Mouse (Mus musculus) 3T3-L1 (cell line): ENCODE measurements at regions not wholly inside any gene's neighbourhood (a gene's known extent, or its start where the extent isn't known, plus 50 kb on each side); places are given as distances from the start of the nearest gene placed in this dataset.
A peak's percentile ranks its signal among the peaks of the same experiment; 100 is the strongest.
"Not testable (repeated sequence)": the region's sequence is repeated elsewhere in the genome, so short reads cannot be mapped to it uniquely, and the experiment has no call there.

Source experiments
- DNase-seq: peaks from one replicate; pipeline ENCODE4 v3.0.0-alpha.2; 2015; ENCODE audit warnings: low read depth, low spot score

GRCm38 (mm10) chr10:95773425-95773980 is 69.2 kb downstream of the Gm33543 start:
- no peak for DNase-seq

- no peak for DNase-seq
Measured at GRCm38 (mm10) chr10:95772811-95773424, 69.8 kb downstream of the Gm33543 start.

DNA sequence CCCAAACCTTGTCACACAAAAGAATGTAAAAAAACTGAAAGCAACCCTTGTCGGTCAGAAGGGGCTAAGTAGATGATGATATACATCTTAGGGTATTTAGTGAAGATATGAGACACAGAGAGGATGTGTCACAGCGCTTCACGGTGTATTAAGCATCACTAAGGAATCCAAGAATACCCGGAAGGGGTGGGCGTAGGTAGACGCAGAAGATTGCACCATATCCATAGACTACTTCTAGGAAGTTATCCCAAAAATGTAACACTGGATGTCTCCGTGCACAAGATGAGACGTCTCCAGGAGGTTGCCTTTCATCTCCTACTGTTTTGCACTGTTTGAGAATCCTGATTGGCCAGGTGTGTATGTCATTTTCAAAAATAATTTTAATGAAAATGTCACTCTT is 73.8 kb downstream of the Gm33543 start:
- peak; percentile 83 for DNase-seq

GRCm38 (mm10) chr10:95767526-95768161 is 75.1 kb downstream of the Gm33543 start:
- DNase-seq = peak; percentile 63

DNA sequence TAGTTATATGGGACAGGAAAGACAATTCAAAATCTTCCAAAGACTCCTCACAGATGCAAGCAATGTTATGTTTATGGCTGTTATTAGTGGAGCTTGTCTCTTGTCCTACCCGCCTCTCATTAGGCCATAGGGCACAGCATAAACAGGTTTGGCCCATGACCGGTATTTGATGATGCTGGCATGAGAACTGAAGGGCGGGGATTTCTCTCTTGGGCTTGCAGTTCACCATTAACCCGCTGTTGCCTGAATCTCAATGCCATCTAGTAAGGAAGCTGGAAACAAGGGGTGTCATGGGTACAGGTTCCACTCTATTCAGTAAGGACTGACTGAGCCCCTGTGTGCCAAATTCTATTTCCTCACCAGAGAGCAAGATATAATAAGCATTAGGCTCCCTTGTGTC is 78.6 kb downstream of the Gm33543 start:
- DNase-seq = peak; percentile 8

DNA sequence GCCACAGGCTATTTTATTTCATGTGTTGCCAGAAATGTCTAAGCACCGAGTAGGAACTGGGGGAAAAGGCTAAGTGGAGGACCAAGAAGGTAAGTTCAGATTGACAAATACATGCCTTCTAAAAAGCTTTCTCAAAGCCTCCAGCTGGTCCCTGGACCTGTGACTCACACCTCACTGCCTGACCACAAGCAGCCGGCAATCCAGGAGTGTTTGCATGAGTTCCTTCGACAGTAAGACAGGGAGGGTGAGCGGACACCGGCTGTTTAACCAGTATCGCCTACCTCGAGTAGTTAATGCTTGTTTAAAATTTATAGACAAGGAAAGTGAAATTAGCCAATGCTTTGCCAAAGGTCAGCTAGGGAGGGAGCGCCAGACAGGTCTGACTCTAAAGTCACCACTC is 80.1 kb downstream of the Gm33543 start:
- DNase-seq = peak; percentile 85

DNA sequence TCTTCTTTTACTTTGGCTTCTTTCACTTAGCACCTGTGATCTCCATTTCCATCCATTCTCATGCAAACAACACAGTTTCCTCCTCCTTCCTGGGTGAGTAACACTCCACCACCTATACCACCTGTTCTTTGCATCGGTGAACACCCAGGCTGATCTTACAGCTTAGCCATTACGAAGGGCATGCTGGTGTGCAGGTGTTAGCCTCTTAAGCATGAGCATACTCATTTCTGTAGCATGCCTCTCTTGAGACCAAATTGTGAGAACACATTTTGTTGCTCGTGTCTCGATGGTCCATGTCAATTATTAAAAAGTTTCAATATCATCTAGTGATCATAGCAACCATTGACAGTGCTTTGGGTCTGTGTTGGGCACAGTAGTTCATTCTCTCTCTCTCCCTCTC is 80.8 kb downstream of the Gm33543 start:
- no peak for DNase-seq

DNA sequence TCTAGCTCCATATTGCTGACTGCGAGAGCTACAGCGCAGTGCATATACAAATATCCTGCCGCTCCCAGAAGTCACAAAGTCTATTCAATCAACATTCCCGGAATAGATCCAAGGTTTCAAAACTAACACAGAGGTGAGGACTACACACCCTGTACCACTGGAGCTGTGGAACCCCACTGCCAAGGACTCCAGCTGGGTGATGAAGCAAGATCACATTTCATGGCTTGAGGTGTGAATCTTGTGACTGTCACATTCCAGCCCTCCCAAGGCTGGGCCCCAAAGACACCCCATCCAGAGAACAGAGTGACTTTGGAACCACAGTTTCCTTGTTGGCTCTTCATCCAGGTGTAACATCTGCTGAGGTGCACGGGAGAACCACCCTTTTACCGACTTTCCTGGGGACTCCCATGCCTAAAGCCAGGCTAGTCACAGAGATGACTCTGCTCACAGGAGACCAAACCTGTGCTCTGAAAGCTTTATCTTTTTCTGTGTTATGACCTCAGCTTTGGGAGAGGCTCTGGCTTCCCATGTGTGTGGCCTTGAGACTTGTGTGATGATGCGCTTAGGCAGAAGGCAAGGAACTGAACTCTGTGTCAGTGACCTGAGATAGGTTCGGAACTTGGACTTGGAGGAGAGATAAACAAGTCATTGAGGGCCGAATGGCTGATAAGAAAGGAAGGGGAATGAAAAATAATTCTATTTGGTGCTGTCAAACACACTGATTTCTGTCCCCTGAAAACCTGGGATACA is 82.4 kb downstream of the Gm33543 start:
- no peak for DNase-seq

DNA sequence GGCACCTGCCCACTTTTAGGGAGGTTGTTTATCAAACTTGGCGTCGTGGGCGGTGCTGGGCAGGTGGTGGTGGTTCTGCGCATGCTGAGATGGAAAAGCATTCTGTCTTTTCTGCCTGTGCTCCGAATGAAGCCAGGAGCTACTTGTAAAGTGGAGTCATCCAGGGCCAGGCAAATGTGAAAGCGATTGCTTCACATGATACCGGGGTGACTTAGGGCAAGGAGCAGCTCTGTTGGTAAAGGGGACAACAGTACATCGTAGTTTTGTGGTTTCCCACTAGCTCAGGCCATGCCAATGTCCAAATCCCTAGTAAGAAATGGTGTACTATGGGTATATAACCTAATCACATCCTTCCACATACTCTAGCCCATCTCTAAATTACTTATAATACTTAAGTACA is 84.5 kb downstream of the Gm33543 start:
- no peak for DNase-seq

DNA sequence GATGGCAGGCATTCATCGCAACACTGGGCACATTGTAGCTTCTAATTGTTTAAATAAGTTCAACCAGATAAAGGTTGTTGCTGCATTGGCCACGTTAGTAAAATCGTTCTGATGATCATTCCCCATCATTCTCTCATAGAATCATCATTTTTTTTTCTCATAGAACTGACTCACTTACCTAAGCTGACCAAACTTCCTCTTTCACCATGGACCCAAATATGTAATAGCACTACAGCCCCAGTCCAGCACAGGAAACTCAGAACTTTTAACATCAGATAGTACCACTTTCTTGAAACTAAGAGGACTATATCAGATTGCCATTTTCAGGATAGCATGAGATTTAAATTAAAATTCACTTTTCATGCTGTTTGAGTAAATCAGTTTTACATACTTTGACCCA is 82.2 kb upstream of the Anapc15-ps start:
- DNase-seq = no peak

- DNase-seq = no peak
Measured at GRCm38 (mm10) chr10:95753396-95753905, 80.2 kb upstream of the Anapc15-ps start.

DNA sequence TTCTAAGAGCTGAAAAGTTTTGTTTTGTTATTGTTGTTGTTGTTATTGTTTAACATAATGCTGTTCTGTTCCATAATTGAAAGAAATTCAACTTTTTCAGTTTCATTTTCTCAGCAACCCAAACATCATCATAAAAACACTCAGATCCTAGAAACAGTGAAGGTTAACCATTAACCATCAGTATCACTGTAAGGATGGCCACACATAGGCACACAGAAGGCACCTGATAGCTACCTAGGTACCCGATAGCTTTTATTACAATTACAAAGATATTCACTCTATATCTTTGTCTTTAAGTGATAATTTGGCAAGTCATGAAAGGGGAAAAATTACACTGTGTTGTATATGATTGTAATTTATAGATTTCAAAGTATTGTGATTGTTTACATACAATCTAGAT is 75.1 kb upstream of the Anapc15-ps start:
- DNase-seq = no peak

DNA sequence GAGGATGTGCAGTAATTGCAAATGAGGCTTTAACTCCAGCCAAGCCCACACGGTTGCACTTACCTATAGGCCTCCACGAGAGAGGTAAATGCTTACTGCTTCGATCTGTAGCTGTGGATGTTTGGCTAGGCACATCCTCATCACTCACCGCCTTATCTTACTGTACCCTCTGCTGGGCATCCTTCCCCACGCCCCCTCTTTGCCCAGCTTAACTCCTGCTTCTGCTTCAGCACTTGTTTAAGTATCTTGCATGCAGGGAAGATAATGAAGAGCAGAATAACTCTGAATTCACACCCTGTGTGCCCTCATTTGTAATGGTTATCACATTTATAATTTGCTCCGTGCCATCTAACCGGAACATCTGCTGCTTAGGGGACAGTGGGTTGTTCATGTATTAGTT is 74.7 kb upstream of the Anapc15-ps start:
- DNase-seq = no peak

DNA sequence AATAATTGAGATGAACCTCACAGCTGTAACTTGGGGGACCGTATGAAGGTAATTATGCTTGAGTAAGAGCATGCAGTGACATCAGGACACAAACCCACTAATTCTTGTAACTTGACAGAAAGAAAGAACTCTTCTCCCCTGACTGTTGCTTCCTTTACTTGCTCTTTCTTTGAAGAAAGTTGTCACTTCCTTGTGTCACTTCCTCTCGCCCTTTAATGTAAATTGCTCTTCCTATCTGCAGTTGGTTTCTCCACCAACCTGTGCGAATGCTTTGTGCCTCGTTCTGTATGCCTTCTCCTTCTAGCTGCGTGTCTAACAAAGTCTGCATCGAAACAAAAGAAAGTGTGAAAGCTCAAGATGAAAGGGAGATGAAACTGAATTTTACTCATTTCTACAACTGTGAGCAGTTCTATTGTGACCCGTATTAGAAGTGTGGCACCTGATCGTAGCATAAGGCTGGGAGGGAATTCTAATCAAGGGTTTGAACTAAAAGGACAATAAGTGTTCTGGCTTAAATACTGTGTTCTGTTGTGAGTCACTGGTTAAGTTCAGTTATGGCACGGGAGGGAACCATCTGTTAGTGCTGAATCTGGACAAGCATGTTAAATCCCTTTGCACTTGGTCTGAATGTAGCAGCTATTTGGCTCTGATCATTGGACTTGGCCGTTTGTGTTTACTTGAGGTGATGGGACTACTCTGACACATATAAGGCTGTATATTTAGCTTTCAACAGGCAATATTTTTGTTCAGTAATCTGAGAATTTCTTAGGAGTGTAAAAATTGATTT is 72.8 kb upstream of the Anapc15-ps start:
- DNase-seq = no peak

GRCm38 (mm10) chr10:95745254-95745653 is 72.0 kb upstream of the Anapc15-ps start:
- no peak for DNase-seq

DNA sequence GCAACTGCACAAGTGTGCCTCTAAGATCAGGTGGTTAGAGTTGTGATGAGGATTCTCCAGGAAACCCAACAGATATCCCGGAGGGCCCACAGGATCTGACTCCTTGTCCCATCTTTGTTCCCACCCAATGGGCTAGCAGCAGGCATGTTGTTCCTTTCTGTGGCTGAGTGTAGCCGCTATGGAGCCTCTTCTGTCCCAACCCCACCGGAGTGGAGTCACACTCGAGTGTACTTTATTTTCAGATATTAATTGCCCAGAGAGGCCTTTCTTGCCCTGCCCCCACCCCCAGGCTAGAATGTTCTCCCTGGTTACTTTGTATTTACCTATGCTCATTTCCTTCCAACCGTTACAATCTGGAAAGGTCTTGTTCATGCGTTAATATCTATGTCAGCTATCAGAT is 70.4 kb upstream of the Anapc15-ps start:
- DNase-seq = no peak

DNA sequence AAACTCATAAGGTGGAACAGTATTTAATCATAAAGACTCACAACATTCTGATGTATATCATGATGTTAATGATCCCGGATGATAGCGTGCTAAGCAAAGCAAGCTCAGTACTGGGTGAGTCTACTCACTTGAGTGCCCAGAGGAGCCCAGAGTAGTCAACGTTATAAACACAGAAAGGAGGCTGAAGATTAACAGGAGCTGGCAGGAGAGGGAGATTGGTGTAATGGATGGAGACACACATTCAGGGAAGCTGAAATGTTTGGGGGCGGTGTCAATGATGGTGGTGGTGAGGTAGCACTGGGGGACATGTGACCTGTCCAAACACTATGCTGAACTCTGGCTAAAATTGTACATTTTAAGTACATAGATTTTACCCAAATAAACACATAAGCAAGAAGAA is 66.2 kb upstream of the Anapc15-ps start:
- no peak for DNase-seq

GRCm38 (mm10) chr10:95736743-95737142 is 63.5 kb upstream of the Anapc15-ps start:
- not testable (repeated sequence) for DNase-seq

DNA sequence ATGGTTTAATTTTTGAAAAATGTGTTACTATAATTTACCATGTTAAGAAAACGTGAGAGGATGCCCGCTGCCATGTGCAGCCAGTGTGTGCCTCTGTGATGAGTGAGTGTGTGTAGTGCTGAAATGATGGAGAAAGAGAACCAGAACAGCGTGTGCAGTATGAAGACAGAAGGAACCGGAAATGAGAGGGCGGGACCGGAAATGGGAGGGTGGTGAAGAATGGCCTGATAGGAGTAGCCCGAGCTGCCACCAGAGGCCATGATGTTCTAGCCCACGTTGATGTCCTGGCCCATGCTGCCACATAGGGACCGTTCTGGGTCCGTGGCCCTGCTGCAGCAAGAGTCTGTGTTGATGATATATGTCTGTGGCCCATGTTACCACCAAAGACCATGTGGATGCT is 57.8 kb upstream of the Anapc15-ps start:
- DNase-seq = no peak

- peak; percentile 57 for DNase-seq
Measured at GRCm38 (mm10) chr10:95729890-95730289, 56.6 kb upstream of the Anapc15-ps start.

DNA sequence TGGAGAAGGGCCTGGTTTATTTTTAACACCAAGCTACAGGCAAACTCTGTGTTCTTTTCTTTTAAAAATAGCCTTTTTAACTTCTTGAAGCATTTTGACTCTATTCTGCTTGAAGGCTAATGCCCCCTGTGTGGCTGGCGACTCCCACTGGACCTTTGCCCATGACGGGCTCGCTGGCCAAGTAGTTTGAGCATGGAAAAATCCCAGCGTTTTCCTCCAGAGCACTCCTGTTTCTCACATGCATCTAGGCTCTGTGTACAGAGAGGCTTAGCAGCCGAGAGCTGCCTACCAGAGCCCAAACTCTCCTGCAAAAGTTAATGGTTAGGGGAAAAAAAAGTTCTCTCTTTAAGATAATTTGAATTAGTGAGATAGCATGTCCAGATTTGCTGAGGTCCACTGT is 52.7 kb upstream of the Anapc15-ps start:
- DNase-seq = peak; percentile 61

DNA sequence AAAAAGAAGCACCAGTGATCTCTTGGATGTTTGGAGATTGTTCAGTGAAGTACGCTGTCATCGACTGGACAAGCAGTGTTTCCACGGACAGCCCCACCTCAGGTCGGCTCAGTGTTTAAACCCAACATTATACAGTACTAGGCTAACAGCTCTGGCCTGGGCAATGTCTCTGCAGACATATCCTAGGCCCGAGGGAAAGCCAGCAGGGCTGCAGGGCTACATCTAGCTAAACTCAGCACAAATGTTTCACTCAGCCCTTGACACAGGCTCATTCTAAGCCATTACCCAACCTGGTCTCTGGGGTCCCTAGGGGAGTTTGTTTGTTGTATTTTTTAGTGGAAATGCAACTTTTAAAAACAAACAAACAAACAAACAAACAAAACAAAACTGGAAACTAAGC is 52.1 kb upstream of the Anapc15-ps start:
- DNase-seq = peak; percentile 18
